ENCODE assay signal across 8 mouse cellular contexts in the genomic region with DNA sequence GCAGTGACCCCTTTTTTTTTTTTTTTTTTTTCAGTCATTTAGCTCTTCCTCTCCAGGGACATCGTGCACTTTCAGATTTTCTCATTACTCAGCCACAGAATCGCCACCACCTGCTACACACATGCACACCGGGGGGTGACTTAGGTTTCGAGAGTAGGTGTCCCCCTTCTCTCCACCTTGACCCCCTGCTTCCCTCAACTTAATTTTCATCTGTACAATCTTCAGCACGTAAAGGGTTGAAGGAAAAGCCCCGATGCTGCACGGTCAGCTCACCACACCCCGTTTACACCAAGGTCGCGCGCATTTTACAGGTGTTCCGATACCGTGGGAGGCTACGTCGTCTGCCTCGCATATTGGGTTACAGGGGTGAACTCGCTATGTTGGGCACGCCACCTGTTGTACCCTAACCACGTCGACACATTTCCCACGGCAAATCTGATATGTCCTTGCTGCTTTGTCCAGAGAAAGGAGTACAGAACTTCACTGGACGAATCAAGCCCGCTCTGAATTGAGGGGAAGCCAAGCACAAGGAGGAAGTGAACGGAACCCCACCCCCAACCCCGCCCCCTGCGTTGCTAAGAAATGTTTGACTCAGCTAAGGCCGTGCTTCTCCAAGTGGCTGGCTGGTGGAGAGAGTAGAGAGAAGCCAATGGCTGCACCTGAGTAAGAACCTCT.
DNase-seq lines count a peak whose midpoint lies in the region; ATAC-seq and TF ChIP-seq lines count a peak whose summit lies in the region.

No protein-coding gene starts in this region.

- no peak for TF ChIP-seq EP300 in heart, adult 2 months (IDR thresholded peaks at IDR 0.05; ENCODE audit: insufficient read depth, low read depth, low read length)

- no peaks in the 10 kb centered on the region for H3K9me3 ChIP-seq in heart, embryonic 13.5 days
- H3K9me3 ChIP-seq in kidney, embryonic 16.5 days (ENCODE audit: low read length): no peaks in the 10 kb centered on the region

- H3K9ac ChIP-seq in heart, adult 2 months (ENCODE audit: low read depth, low read length): peak overlapping the region; percentile 31
- H3K9ac ChIP-seq in heart, embryonic 13.5 days: peak overlapping the region; percentile 72
- H3K9ac ChIP-seq in kidney, embryonic 16.5 days (replicated peaks; ENCODE audit: low read length): peak overlapping the region; percentile 59

- H3K36me3 ChIP-seq in heart, adult 2 months (ENCODE audit: control insufficient read depth, insufficient read depth, low read length): no peaks in the 10 kb centered on the region
- H3K36me3 ChIP-seq in heart, embryonic 13.5 days: no peaks in the 10 kb centered on the region
- H3K36me3 ChIP-seq in kidney, embryonic 16.5 days (ENCODE audit: insufficient read depth, low read length): no peaks in the 10 kb centered on the region

- no peaks in the 10 kb centered on the region for H3K27me3 ChIP-seq in heart, adult 2 months (ENCODE audit: control insufficient read depth, insufficient read depth, low read length)
- H3K27me3 ChIP-seq in heart, embryonic 13.5 days (replicated peaks): no peaks in the 10 kb centered on the region; the same call in 1 of the 2 replicates
- no peaks in the 10 kb centered on the region for H3K27me3 ChIP-seq in kidney, embryonic 16.5 days (ENCODE audit: insufficient read depth, low read length)

- no peak for TF ChIP-seq CTCF in heart, adult 2 months (IDR thresholded peaks at IDR 0.05)

- H3K79me2 ChIP-seq in heart, adult 2 months (replicated peaks; ENCODE audit: control insufficient read depth, insufficient read depth, low read length): no peaks in the 10 kb centered on the region

- WGBS in heart, adult 2 months: 11% methylated on average over 27 of the region's 27 CpGs
- WGBS in heart, embryonic 13.5 days: 12% methylated on average over 27 of the region's 27 CpGs
- 2% methylated on average over 27 of the region's 27 CpGs for WGBS in kidney, embryonic 16.5 days

- peak; percentile 42 to 61 for DNase-seq in heart, adult 2 months
- no peak for DNase-seq in heart, postnatal 25 days (ENCODE audit: low spot score)
- DNase-seq in lung, postnatal 36 days: peak; percentile 71
- DNase-seq in right cerebral cortex, postnatal 4 days: peak; percentile 30
- DNase-seq in cerebellum, postnatal 36 days: no peak

- 0 out of 2 replicates have a peak overlapping the region, but pooled peaks have one; percentile 23 for H3K27ac ChIP-seq in heart, adult 2 months
- no peak overlapping the region for H3K27ac ChIP-seq in heart, embryonic 13.5 days (replicated peaks)
- peak overlapping the region; percentile 74 for H3K27ac ChIP-seq in kidney, embryonic 16.5 days (ENCODE audit: low read length)

- peak overlapping the region; percentile 77 for H3K4me2 ChIP-seq in heart, embryonic 13.5 days
- peak overlapping the region; percentile 95 for H3K4me2 ChIP-seq in kidney, embryonic 16.5 days (replicated peaks; ENCODE audit: low read depth, low read length)

- no peak for TF ChIP-seq POLR2A in heart, adult 2 months (IDR thresholded peaks at IDR 0.05; ENCODE audit: insufficient read depth, low read depth, low read length)

- ATAC-seq in common myeloid progenitor, adult 5-6 weeks (replicated peaks; ENCODE audit: low read depth, poor library complexity, severe bottlenecking): peak; percentile 62
- ATAC-seq in heart, embryonic 13.5 days (ENCODE audit: extremely low read depth, insufficient number of reproducible peaks, low FRiP score, low TSS enrichment): no peak
- ATAC-seq in kidney, embryonic 16.5 days (ENCODE audit: low FRiP score, low TSS enrichment): peak; percentile 94

- peak overlapping the region; percentile 41 for H3K4me3 ChIP-seq in heart, adult 2 months
- peak overlapping the region; percentile 56 for H3K4me3 ChIP-seq in heart, embryonic 13.5 days
- H3K4me3 ChIP-seq in kidney, embryonic 16.5 days (ENCODE audit: low read length): peak overlapping the region; percentile 52

- peaks cover 3% of the 10 kb centered on the region for H3K4me1 ChIP-seq in heart, adult 2 months (ENCODE audit: control insufficient read depth, insufficient read depth, low read length)
- H3K4me1 ChIP-seq in heart, embryonic 13.5 days: peaks cover 22% of the 10 kb centered on the region
- H3K4me1 ChIP-seq in kidney, embryonic 16.5 days (ENCODE audit: insufficient read depth, low read length): peaks cover 27% of the 10 kb centered on the region

- intact Hi-C loops in heart, adult 2 months (cut with DNase I): no loop called here
- intact Hi-C loops in heart, postnatal 25 days (cut with DNase I): no loop called here

Comparison
In these comparisons a context has a peak if more than half of its experiments do, and no peak if none do; other contexts are left out.
1. DNase-seq: peak in heart, adult 2 months (2 of 2), lung, postnatal 36 days (single experiment) and right cerebral cortex, postnatal 4 days (single experiment); none in heart, postnatal 25 days (single experiment) and cerebellum, postnatal 36 days (0 of 2).
2. Peak in every context shown above with its lines, with median percentiles within 50 percentile points of each other: H3K4me3 ChIP-seq and H3K9ac ChIP-seq.